Comparison of ENCODE assay signal across 13 mouse cellular contexts in the genomic region with DNA sequence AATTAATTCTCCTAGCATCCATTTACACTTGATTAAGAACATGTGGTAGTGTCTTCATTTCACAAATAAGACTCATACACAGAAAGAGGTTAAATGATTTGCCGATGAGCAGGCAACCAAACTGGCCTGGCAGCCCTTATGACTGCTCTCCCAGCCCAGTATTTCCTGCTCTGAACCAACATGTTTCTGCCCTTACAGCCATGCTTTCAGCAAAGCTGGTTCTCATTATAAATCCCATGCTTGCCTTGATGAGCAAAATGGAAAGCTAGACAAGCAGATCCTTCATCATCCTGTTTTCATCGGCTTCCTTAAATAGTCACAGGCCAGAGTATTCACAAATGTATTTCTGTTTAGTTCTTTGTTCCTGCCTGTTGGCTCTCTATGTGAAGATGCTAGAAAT.
"Had no signal": no experiment of that assay in that cellular context is flagged by ENCODE, and none has a peak within 500 bp of the region (broad histone marks: within the 10 kb centered on the region; RNA-seq: fewer than 3 reads in every experiment).

No protein-coding gene starts in this region.

- H3K36me3 ChIP-seq: limb, embryonic 12.5 days; liver, embryonic 15.5 days; midbrain, embryonic 15.5 days; neural tube, embryonic 12.5 days had no signal

- H3K4me2 ChIP-seq: limb, embryonic 12.5 days; liver, embryonic 15.5 days; midbrain, embryonic 11.5 days; midbrain, embryonic 15.5 days; neural tube, embryonic 12.5 days had no signal

- H3K4me1 ChIP-seq: limb, embryonic 12.5 days; liver, embryonic 15.5 days; midbrain, embryonic 15.5 days; neural tube, embryonic 12.5 days had no signal

- H3K27ac ChIP-seq: limb, embryonic 12.5 days; liver, embryonic 15.5 days; midbrain, embryonic 15.5 days; neural tube, embryonic 12.5 days had no signal

- H3K9ac ChIP-seq: limb, embryonic 12.5 days; liver, embryonic 15.5 days; midbrain, embryonic 15.5 days; neural tube, embryonic 12.5 days had no signal

- H3K9me3 ChIP-seq: limb, embryonic 12.5 days; liver, embryonic 15.5 days; midbrain, embryonic 15.5 days; neural tube, embryonic 12.5 days had no signal

- DNase-seq: kidney, adult 18-20 months; kidney, postnatal 10 days; lung, adult 2 months; lung, postnatal 36 days; retina, postnatal 1 day; thymus, adult 18-20 months; thymus, postnatal 14 days had no signal

- H3K27me3 ChIP-seq: limb, embryonic 12.5 days; liver, embryonic 15.5 days; midbrain, embryonic 15.5 days; neural tube, embryonic 12.5 days had no signal

- H3K4me3 ChIP-seq: limb, embryonic 12.5 days; liver, embryonic 15.5 days; midbrain, embryonic 15.5 days; neural tube, embryonic 12.5 days had no signal

- ATAC-seq: lung, postnatal 0 days; midbrain, embryonic 15.5 days had no signal
